Mouse (Mus musculus) 3134 (cell line): ENCODE data around the gene Rwdd2b.
A peak's percentile ranks its signal among the peaks of the same experiment; 100 is the strongest.

Experiments used
- DNase-seq: peaks from one replicate; pipeline ENCODE4 v3.0.0-alpha.2; 2011; ENCODE audit warnings: low spot score; ENCODE audit not compliant: insufficient read length; ENCODE audit errors: extremely low read depth

Rwdd2b gene

DNA sequence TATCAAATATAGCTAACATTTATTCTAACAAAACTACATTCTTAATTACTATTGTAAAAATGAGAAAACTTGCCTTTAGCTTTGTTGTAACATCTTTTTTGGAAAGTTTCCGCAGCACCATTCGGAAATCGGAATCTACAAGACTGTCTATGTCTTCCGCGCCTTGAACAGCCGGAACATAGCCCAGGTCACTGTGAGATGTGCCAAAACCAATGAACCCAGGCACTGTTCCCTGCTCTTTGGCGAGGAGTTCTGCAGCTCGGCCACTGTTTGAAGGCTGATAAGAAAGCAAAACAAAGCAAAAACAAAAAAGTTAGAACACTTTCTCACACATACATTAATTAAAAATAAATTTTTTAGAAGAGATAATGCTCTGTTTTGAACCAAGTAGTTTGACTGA is 12.9 kb downstream of the Rwdd2b start:
- no peak for DNase-seq

DNA sequence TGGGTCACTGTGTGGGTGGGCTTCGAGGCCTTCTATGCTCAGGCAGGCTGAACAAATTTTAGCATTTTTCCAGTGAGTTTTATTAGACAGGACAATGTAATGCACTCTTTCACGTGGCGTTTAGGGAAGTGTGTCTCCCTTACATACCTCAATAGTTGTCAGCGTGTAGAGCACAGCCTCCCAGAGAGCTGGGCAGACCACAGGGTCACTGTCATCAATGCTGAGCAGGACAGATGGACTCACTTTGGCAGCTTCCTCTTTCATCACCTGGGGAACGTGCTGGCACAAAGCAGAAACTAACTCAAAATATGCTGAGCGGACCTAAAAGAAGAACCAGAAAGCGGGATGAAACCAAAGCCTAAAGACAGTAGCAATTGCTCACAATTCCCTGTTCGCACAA is 19.7 kb downstream of the Rwdd2b start:
- no peak for DNase-seq

GRCm38 (mm10) chr16:87405001-87405400 is 35.4 kb downstream of the Rwdd2b start:
- peak; percentile 29 for DNase-seq

GRCm38 (mm10) chr16:87393813-87394548 is 46.4 kb downstream of the Rwdd2b start:
- peak; percentile 37 for DNase-seq

- DNase-seq: peak; percentile 45
Observed at GRCm38 (mm10) chr16:87387444-87387977, 52.9 kb downstream of the Rwdd2b start.

DNA sequence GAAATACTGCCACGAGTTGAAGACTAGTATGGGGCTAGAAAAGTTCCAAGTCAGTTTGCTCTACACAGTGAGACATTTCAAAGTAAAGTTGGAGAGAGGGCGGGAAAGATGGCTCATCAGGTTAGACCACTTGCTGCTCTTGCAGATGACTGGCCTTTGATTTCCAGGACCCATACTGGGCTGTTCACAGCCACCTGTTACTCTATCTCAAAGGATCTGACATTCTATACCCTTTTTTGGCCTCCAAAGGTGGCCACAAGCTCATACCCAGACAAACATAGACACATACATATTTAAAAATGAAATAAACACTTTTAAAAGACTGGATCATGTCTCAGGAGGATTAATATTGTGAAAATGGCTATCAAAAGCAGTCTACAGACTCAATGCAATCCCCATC is 56.0 kb downstream of the Rwdd2b start:
- no peak for DNase-seq
